Mouse (Mus musculus) spleen, adult 2 months (tissue): ENCODE data around the gene Sdc3.

Experiments used
- CTCF ChIP-seq: fragments of 200-500 bp; IDR thresholded peaks from 2 replicates; pipeline ENCODE4 v1.5.1; 2011; ENCODE audit warnings: mild to moderate bottlenecking, inconsistent platforms; ENCODE audit not compliant: insufficient read depth, insufficient read length, insufficient replicate concordance; ENCODE audit errors: extremely low read depth
- POLR2A ChIP-seq: fragments of 200-500 bp; IDR thresholded peaks from 2 replicates; pipeline ENCODE4 v1.6.1; 2011; ENCODE audit warnings: low read depth, low read length, inconsistent platforms

DNA sequence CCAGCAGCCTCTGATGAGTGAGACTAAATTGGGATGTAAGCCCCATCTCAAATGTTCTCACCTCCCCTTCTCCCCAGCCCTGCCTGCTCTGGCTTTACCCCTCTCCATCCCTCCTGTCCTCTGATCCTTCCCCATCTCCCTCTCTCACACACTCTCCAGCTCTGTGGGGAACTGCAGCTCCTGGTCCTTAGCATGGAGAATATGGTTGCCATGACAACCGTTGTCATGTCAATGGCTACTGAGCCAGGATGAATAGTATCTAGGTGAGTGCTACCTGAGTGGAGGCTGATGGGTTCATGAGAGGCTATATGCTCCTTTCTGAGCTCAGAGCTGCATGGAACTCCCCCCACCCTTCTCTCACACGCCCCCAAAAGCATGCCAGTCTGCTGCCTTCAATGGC, 21.6 kb downstream of the Sdc3 start:
- no peak for TF ChIP-seq CTCF
- TF ChIP-seq POLR2A = no peak
